Mouse (Mus musculus): Measurements from ENCODE around the gene Gm29133.

Gene Gm29133

GRCm38 (mm10) chr3:75747897-75748296, at the start of gene Gm29133:
Gene Gm29133 (plus strand): TSS chr3:75748197.
- no peak for DNase-seq (ENCODE audit: low read depth, low spot score)

GRCm38 (mm10) chr3:75699088-75699487, 48.9 kb upstream of the Gm29133 start:
- no peak for DNase-seq (ENCODE audit: low read depth, low spot score)

DNA sequence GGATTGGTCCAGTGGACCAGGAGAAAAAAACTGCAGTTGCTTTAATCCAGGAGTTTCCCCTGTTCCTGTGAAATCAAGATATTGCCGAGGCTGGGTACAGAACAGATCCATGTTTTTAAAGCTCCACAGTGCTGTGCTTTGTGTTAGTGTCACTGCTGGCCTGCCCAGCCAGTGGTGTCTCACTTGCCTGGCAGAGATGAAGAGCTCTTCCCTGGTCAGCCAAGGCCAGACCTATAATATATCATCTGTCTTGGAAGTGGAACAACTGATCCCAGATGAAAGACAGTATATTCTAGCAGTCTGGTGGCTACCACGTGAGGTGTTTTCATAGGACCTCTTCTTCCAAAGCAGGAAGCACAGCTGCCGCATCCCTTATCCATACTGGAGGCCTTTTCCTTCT, 46.7 kb upstream of the Gm29133 start:
- DNase-seq (ENCODE audit: low read depth, low spot score) = no peak

DNA sequence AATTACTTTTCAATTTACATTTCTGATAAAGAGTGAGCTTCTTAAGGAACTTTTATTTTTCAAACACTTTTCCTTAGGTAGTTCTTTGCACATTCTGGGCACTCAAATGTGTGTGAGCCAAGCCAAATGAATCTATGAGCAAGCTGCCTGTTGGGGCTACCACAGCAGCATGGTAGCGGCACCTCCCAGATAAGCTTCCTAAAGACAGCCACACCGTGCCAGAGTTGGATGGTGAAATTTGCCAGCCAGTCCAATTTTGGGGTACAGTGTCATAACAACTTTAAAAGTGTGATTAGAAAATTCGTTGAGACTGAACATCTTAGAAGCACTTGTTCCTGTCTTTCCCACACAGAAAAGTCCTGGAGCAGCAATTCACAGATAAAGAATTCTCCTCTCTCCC, 41.5 kb upstream of the Gm29133 start:
- no peak for DNase-seq (ENCODE audit: low read depth, low spot score)

GRCm38 (mm10) chr3:75713678-75714295, 34.2 kb upstream of the Gm29133 start:
- no peak for DNase-seq (ENCODE audit: low read depth, low spot score)

GRCm38 (mm10) chr3:75720663-75721062, 27.3 kb upstream of the Gm29133 start:
- DNase-seq (ENCODE audit: low read depth, low spot score) = peak; percentile 20

GRCm38 (mm10) chr3:75730982-75731600, 16.9 kb upstream of the Gm29133 start:
- no peak for DNase-seq (ENCODE audit: low read depth, low spot score)

- DNase-seq (ENCODE audit: low read depth, low spot score) = no peak
These were observed 4.1 kb upstream of the Gm29133 start for GRCm38 (mm10) chr3:75743664-75744437.

DNA sequence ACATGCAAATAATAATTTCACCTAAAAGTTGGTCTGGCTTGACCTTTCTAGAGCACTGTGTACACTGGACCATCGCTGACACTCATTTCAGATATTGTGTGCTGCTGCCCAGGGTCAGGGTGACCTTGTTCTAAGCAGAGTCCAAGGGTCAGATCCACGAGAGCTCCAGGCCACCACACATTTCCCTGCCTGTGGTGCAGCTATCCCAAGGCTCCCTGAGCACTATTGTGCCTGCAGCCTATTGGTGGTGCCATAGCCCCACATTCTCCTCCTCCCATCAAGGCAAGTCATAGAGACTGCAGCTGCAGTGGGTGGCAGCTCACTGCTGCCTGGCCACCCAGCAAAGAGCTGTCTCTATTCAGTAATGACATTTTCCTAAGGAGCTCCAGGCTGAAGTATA, 2.7 kb upstream of the Gm29133 start:
- no peak for DNase-seq (ENCODE audit: low read depth, low spot score)

DNA sequence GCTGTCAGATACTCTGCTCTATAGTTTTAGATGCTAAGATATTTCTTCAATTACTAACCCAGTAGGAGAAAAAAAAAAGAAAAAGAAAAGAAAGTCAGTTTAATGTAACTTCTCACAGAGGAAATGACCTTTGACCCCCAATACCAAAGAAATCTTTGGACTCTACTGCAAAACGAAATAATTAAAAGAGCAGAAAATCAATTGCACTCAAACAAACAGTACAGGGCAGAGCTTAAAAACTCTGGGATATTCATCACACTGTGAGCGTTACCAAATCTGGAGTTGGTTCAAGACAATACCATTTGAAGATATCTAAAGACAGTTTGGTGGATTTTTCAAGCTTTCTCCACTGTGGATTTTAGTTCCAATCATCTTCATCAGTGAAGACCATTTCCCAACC, 15.4 kb downstream of the Gm29133 start:
- DNase-seq (ENCODE audit: low read depth, low spot score) = no peak

GRCm38 (mm10) chr3:75774253-75774652, 26.3 kb downstream of the Gm29133 start:
- DNase-seq (ENCODE audit: low read depth, low spot score) = no peak

- no peak for DNase-seq (ENCODE audit: low read depth, low spot score)
These were observed 60.0 kb downstream of the Gm29133 start for GRCm38 (mm10) chr3:75808001-75808400.

DNA sequence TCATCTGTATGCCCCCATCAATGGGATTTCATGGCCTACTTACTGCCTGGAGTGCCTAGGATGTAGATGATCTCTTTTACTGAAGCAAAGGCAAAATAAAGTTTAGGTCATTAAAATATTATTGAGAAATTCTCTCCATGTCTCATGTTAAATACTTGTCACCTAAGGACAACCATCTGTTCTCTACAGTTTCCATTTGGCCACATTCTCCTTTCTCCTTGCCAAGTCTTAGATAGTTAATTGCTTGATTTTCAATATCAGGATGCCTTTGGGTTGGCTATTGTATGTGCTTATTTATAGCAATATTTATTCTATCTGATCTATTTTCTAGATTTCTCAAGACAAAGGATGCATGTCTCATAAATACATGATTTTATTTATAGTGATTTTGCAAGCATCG, 75.9 kb downstream of the Gm29133 start:
- no peak for DNase-seq (ENCODE audit: low read depth, low spot score)

GRCm38 (mm10) chr3:75824458-75824857, 76.5 kb downstream of the Gm29133 start:
- no peak for DNase-seq (ENCODE audit: low read depth, low spot score)

- no peak for DNase-seq (ENCODE audit: low read depth, low spot score)
These were observed 86.8 kb downstream of the Gm29133 start for GRCm38 (mm10) chr3:75834827-75835226.

DNA sequence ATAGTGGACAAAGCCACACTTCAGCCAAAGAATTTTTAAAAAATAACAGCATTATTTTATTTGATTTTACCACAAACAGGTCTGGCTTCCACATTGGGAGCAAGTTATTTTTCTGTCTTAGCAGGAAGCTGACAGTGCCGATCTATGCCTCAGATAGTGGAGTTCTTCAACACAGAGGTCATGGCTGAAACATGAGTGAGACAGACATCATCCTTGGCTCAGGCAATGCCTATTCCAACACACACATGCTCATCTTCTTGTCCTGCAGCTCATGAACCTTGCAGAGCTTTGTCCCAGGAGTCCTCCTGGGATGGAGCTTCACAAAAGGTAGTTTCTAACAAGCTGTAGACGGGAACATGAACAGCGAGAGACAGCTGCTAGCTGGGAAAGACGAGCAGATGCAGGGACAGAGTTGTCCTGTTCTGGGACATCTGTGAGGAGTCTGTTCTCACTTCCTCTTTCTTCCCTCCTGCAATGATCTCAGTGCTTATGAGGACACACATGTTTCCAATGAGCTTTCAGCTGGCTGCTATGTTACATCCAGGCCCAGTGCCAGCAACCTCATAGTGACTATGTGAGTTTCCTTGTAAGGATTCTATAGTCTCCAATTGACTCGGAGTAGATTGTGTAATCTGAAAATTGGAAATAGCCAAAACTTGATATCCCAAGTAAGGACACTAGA, 87.4 kb downstream of the Gm29133 start:
- no peak for DNase-seq (ENCODE audit: low read depth, low spot score)

All from forelimb bud, embryonic 11.5 days (tissue).